Mouse (Mus musculus): Measurements from ENCODE around the gene Rcan1. TPM values are rescaled to one million over a fixed set of nuclear protein-coding genes. Genes with fewer than 3 reads are reported as not detected.

The Rcan1 gene
- total RNA-seq, 2 experiments from 2014 or later, result 21.7 to 22.2 TPM

- DNase-seq, result peak; percentile 88
These were observed 70.9 kb downstream of the Rcan1 start for GRCm38 (mm10) chr16:92399490-92400458.

GRCm38 (mm10) chr16:92398574-92399118 is 72.0 kb downstream of the Rcan1 start:
- no peak for DNase-seq

GRCm38 (mm10) chr16:92397745-92398573 is 72.7 kb downstream of the Rcan1 start:
- no peak for DNase-seq

- DNase-seq, result no peak
These were observed 76.9 kb downstream of the Rcan1 start for GRCm38 (mm10) chr16:92393732-92394131.

GRCm38 (mm10) chr16:92387692-92388091 is 83.0 kb downstream of the Rcan1 start:
- DNase-seq, result no peak

- peak; percentile 90 for DNase-seq
These were observed 85.6 kb downstream of the Rcan1 start for GRCm38 (mm10) chr16:92385062-92385461.

GRCm38 (mm10) chr16:92383412-92383811 is 87.3 kb downstream of the Rcan1 start:
- DNase-seq, result no peak

- DNase-seq, result no peak
These were observed 88.2 kb downstream of the Rcan1 start for GRCm38 (mm10) chr16:92382508-92382907.

GRCm38 (mm10) chr16:92381092-92381491 is 89.6 kb downstream of the Rcan1 start:
- no peak for DNase-seq

GRCm38 (mm10) chr16:92376976-92377375 is 93.7 kb downstream of the Rcan1 start:
- peak; percentile 49 for DNase-seq

GRCm38 (mm10) chr16:92371623-92372022 is 99.0 kb downstream of the Rcan1 start:
- no peak for DNase-seq

GRCm38 (mm10) chr16:92369260-92369659 is 101.4 kb downstream of the Rcan1 start:
- peak; percentile 28 for DNase-seq

- no peak for DNase-seq
These were observed 105.2 kb downstream of the Rcan1 start for GRCm38 (mm10) chr16:92365477-92365876.

GRCm38 (mm10) chr16:92360711-92361110 is 110.0 kb downstream of the Rcan1 start:
- no peak for DNase-seq

- DNase-seq, result no peak
These were observed 111.4 kb downstream of the Rcan1 start, which contains the start of gene Kcne1 for GRCm38 (mm10) chr16:92359229-92359628. TSS of gene Kcne1 (minus strand) at chr16:92359468.

- no peak for DNase-seq
These were observed 111.9 kb downstream of the Rcan1 start for GRCm38 (mm10) chr16:92358734-92359133.

- no peak for DNase-seq
These were observed 113.1 kb downstream of the Rcan1 start for GRCm38 (mm10) chr16:92357566-92357965.

- DNase-seq, result no peak
These were observed 113.6 kb downstream of the Rcan1 start for GRCm38 (mm10) chr16:92357023-92357422.

GRCm38 (mm10) chr16:92355982-92356381 is 114.7 kb downstream of the Rcan1 start:
- DNase-seq, result no peak

- DNase-seq, result no peak
These were observed 115.3 kb downstream of the Rcan1 start for GRCm38 (mm10) chr16:92355366-92355765.

- no peak for DNase-seq
These were observed 116.8 kb downstream of the Rcan1 start for GRCm38 (mm10) chr16:92353897-92354296.

GRCm38 (mm10) chr16:92353295-92353694 is 117.4 kb downstream of the Rcan1 start:
- DNase-seq, result peak; percentile 36

- peak; percentile 87 for DNase-seq
These were observed 121.7 kb downstream of the Rcan1 start for GRCm38 (mm10) chr16:92348941-92349340.

All from adrenal gland, postnatal 10 days (tissue).